Mouse (Mus musculus) intestine, postnatal 0 days (tissue): ENCODE measurements around the gene Kidins220. TPM values are rescaled to one million over a fixed set of nuclear protein-coding genes. Genes with fewer than 3 reads are reported as not detected.

ENCODE experiments used
- ATAC-seq: fragments of 200-750 bp; cut with Nextera tagmentation; 2 replicates; pipeline ENCODE4 v1.8.0; 2017; ENCODE audit warnings: mild to moderate bottlenecking, moderate TSS enrichment, moderate library complexity
- H3K27ac ChIP-seq: fragments of 300-500 bp; sonication (generic); 2 replicates; pipeline ENCODE4 v1.5.1; 2014; ENCODE audit warnings: mild to moderate bottlenecking, low read depth, low read length, moderate library complexity
- H3K27me3 ChIP-seq: fragments of 300-500 bp; sonication (generic); replicated peaks from 2 replicates; pipeline ENCODE4 v1.6.1; 2014; ENCODE audit warnings: low read length, mixed read lengths; ENCODE audit not compliant: control insufficient read depth, insufficient read depth
- H3K36me3 ChIP-seq: fragments of 300-500 bp; sonication (generic); 2 replicates; pipeline ENCODE4 v1.6.1; 2014; ENCODE audit warnings: mild to moderate bottlenecking, moderate library complexity; ENCODE audit not compliant: control insufficient read depth, insufficient read depth
- H3K4me1 ChIP-seq: fragments of 300-500 bp; sonication (generic); replicated peaks from 2 replicates; pipeline ENCODE4 v1.6.1; 2014; ENCODE audit warnings: antibody characterized with exemption, low read length, mixed read lengths; ENCODE audit not compliant: control insufficient read depth, insufficient read depth
- H3K4me2 ChIP-seq: fragments of 300-500 bp; sonication (generic); replicated peaks from 2 replicates; pipeline ENCODE4 v1.6.1; 2014; ENCODE audit warnings: low read depth, mild to moderate bottlenecking, moderate library complexity
- H3K4me3 ChIP-seq: fragments of 300-500 bp; sonication (generic); 2 replicates; pipeline ENCODE4 v1.5.1; 2014; ENCODE audit warnings: low read depth, low read length
- H3K9ac ChIP-seq: fragments of 300-500 bp; sonication (generic); 2 replicates; pipeline ENCODE4 v1.6.1; 2014; ENCODE audit warnings: mild to moderate bottlenecking, low read depth, low read length
- H3K9me3 ChIP-seq: fragments of 300-500 bp; sonication (generic); 2 replicates; pipeline ENCODE4 v1.6.1; 2016; ENCODE audit warnings: mixed run types; ENCODE audit not compliant: control insufficient read depth
- CTCF ChIP-seq: sonication (generic); IDR thresholded peaks from 2 replicates; pipeline ENCODE4 v1.5.1; 2016; ENCODE audit warnings: low read depth, mild to moderate bottlenecking, control low read depth, antibody characterized with exemption, moderate library complexity
- WGBS: fragments of 180-500 bp; shearing (Covaris S2); extraction: QIAGEN DNeasy Blood & Tissue Kit; methylation state at CpG from one replicate; pipeline ENCODE4 v1.1.7; 2014; 5-methylcytosine and 5-hydroxymethylcytosine counted together
- polyA plus RNA-seq: library from polyadenylated mRNA; unstranded; fragments of >200 nt; fragmentation: Nextera tagmentation; extraction: Ambion mirVana; gene quantifications from 2 replicates; pipeline ENCODE4 v1.2.1, GENCODE M21; 2015

The Kidins220 gene
- polyA plus RNA-seq, 1 experiment from 2014 or later = 17.2 TPM

- 86% methylated on average over 5 of the region's 5 CpGs for WGBS
- H3K4me3 ChIP-seq = no peak overlapping the region
- no peak for TF ChIP-seq CTCF
- ATAC-seq = no peak
- no peaks in the 10 kb centered on the region for H3K27me3 ChIP-seq
- no peak overlapping the region for H3K9ac ChIP-seq
- 0 out of 2 replicates have a peak, but pooled peaks cover under 1% of the 10 kb centered on the region for H3K9me3 ChIP-seq
- H3K4me2 ChIP-seq = no peak overlapping the region
- H3K27ac ChIP-seq = no peak overlapping the region
- peaks cover 6% of the 10 kb centered on the region for H3K4me1 ChIP-seq
- H3K36me3 ChIP-seq = no peaks in the 10 kb centered on the region
These were observed 3.1 kb upstream of the Kidins220 start for GRCm38 (mm10) chr12:24971490-24972200.

- no peak overlapping the region for H3K9ac ChIP-seq
- no peaks in the 10 kb centered on the region for H3K36me3 ChIP-seq
- no peak overlapping the region for H3K4me2 ChIP-seq
- no peaks in the 10 kb centered on the region for H3K9me3 ChIP-seq
- no peak for TF ChIP-seq CTCF
- 65% methylated on average over 8 of the region's 8 CpGs for WGBS
- no peak overlapping the region for H3K4me3 ChIP-seq
- ATAC-seq = no peak
- H3K27me3 ChIP-seq = no peaks in the 10 kb centered on the region
- no peak overlapping the region for H3K27ac ChIP-seq
- H3K4me1 ChIP-seq = peaks cover 6% of the 10 kb centered on the region
These were observed 2.1 kb upstream of the Kidins220 start for GRCm38 (mm10) chr12:24972371-24973350.

DNA sequence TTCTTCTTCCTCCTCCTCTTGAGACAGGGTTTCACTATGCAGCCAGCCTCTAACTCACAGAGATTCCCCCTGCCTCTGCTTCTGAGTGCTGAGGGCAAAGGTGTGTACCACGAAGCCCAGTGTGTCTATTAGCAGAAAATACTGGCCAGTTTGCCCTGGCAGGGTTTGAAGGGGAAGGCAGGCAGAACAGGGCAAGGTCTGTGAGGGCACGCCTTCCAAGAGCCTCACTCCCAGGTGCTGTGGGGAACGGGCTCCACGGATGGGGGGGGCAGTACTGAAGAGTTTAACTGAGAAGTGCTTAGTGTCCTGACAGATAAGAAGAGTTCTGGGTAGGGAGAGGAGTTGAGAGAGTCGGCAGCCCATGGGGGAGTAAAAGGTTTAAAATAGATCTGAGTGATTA is 1.1 kb upstream of the Kidins220 start:
- ATAC-seq = no peak
- Histone ChIP-seq H3K9me3 (no peaks in the 10 kb centered on the region), H3K36me3 (no peaks in the 10 kb centered on the region), H3K27me3 (no peaks in the 10 kb centered on the region), H3K4me3 (no peak overlapping the region), H3K4me2 (0 out of 2 replicates have a peak overlapping the region, but pooled peaks have one; percentile 72), H3K27ac (no peak overlapping the region), H3K9ac (no peak overlapping the region), H3K4me1 (peaks cover 6% of the 10 kb centered on the region)
- no peak for TF ChIP-seq CTCF
- WGBS = 45% methylated on average over 5 of the region's 5 CpGs

DNA sequence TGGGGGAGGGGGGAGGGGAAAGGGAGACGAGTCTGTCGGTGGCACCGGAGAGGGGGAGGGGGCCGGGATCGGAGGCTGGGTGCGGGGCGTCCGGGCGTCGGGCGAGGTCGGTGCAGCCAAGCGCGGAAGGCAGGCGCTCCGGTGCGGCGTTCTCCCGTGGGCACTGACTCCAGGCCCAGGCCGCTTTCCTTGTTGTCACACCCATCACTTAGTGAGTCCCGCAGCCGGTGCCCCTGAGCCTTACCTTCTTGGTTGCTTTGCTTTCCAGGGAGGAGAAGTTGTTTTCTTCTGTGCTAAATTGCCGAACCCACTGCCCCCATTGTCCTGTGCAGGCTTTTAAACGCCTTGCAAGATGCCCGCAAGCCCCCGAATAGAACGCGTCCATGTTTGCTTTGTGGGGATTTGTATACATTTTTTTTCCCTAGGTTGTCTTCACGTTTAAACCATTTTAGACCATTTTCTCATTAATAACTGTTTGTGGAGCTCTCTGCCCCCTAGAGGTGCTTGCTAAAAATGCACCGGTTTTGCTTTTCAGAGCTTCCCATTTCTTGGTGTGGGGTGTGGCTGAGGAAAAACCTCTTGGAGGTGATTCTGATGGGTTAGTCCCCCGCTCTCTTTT is 499 bp downstream of the Kidins220 start:
- Histone ChIP-seq H3K4me3 (peak overlapping the region; percentile 85), H3K27me3 (no peaks in the 10 kb centered on the region), H3K4me1 (peaks cover 6% of the 10 kb centered on the region), H3K9me3 (no peaks in the 10 kb centered on the region), H3K27ac (peak overlapping the region; percentile 80), H3K9ac (peak overlapping the region; percentile 65), H3K4me2 (peak overlapping the region; percentile 72), H3K36me3 (peaks cover 4% of the 10 kb centered on the region; the same call in 1 of the 2 replicates)
- under 1% methylated on average over 28 of the region's 31 CpGs for WGBS
- peak; percentile 62 for ATAC-seq
- TF ChIP-seq CTCF = peak; percentile 74

DNA sequence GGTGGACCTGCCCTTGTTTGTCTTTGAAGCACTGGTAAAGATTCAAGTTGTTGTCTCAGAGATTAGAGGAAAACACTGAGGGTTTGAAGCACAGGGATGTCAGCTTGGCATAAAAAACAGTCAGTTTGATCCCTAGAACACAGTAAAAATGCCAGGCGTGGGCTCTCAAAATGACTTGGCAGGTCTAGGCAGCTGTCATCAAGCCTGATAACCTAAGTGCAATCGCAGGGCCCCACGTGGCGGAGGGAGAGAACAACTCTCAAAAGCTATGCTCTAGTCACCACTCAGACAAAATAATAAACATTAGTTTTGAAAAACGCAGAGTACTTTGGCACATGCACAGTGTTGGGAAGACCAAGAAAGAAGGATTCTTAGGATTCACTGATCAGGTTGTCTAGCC is 10.5 kb downstream of the Kidins220 start:
- 69% methylated on average over 5 of the region's 5 CpGs for WGBS
- TF ChIP-seq CTCF = no peak
- H3K4me2 ChIP-seq = no peak overlapping the region

GRCm38 (mm10) chr12:24995350-24995749 is 20.6 kb downstream of the Kidins220 start:
- Histone ChIP-seq H3K4me1 (no peaks in the 10 kb centered on the region), H3K9me3 (no peaks in the 10 kb centered on the region), H3K27me3 (no peaks in the 10 kb centered on the region), H3K4me3 (no peak overlapping the region), H3K36me3 (peaks cover 88% of the 10 kb centered on the region), H3K27ac (no peak overlapping the region), H3K9ac (no peak overlapping the region), H3K4me2 (no peak overlapping the region)
- TF ChIP-seq CTCF = no peak
- WGBS = 95% methylated on average over 4 of the region's 4 CpGs
- ATAC-seq = no peak

More for the DNA sequence above, 10.5 kb downstream of the Kidins220 start:
- peaks cover 45% of the 10 kb centered on the region for H3K36me3 ChIP-seq
- ATAC-seq = no peak
- no peaks in the 10 kb centered on the region for H3K27me3 ChIP-seq
- no peak overlapping the region for H3K4me3 ChIP-seq
- no peak overlapping the region for H3K27ac ChIP-seq
- H3K9me3 ChIP-seq = no peaks in the 10 kb centered on the region
- no peaks in the 10 kb centered on the region for H3K4me1 ChIP-seq
- H3K9ac ChIP-seq = no peak overlapping the region
